Mouse (Mus musculus): Measurements from ENCODE around the gene Higd1b. TPM values are rescaled to one million over a fixed set of nuclear protein-coding genes. Genes with fewer than 3 reads are reported as not detected.

Gene Higd1b
- polyA plus RNA-seq (2014; fragmentation: Nextera tagmentation; extraction: Ambion mirVana) = 9.4 and 9.8 TPM in 2 replicates

- 76% methylated on average over 4 of the region's 4 CpGs for WGBS
- ATAC-seq (ENCODE audit: low FRiP score) = no peak
Measured at GRCm38 (mm10) chr11:102835549-102835948, at the start of gene Higd1b. Gene Higd1b (plus strand): TSS chr11:102835849.

GRCm38 (mm10) chr11:102787688-102788177, 47.9 kb upstream of the Higd1b start:
- Histone ChIP-seq H3K9ac (no peak overlapping the region), H3K4me1 (replicated peaks; ENCODE audit: control insufficient read depth, insufficient read depth, low read length) (no peaks in the 10 kb centered on the region), H3K27ac (no peak overlapping the region), H3K4me3 (replicated peaks; ENCODE audit: low read length) (no peak overlapping the region), H3K9me3 (ENCODE audit: control insufficient read depth, low read length) (no peaks in the 10 kb centered on the region), H3K27me3 (ENCODE audit: control insufficient read depth, insufficient read depth, low read length) (no peaks in the 10 kb centered on the region), H3K4me2 (replicated peaks) (no peak overlapping the region), H3K36me3 (replicated peaks; ENCODE audit: control insufficient read depth, insufficient read depth) (no peaks in the 10 kb centered on the region)
- no peak for DNase-seq (ENCODE audit: low spot score)
- ATAC-seq (ENCODE audit: low FRiP score) = no peak
- 86% methylated on average over 5 of the region's 5 CpGs for WGBS

More at GRCm38 (mm10) chr11:102835549-102835948, at the start of gene Higd1b:
- peaks cover 44% of the 10 kb centered on the region for H3K36me3 ChIP-seq (replicated peaks; ENCODE audit: control insufficient read depth, insufficient read depth)
- no peak for DNase-seq (ENCODE audit: low spot score)
- H3K9ac ChIP-seq = no peak within 1 kb of the TSS
- H3K27me3 ChIP-seq (ENCODE audit: control insufficient read depth, insufficient read depth, low read length) = no peaks in the 10 kb centered on the region
- no peak within 1 kb of the TSS for H3K4me3 ChIP-seq (replicated peaks; ENCODE audit: low read length)
- no peaks in the 10 kb centered on the region for H3K4me1 ChIP-seq (replicated peaks; ENCODE audit: control insufficient read depth, insufficient read depth, low read length)
- no peak within 1 kb of the TSS for H3K27ac ChIP-seq
- H3K4me2 ChIP-seq (replicated peaks) = no peak within 1 kb of the TSS
- H3K9me3 ChIP-seq (ENCODE audit: control insufficient read depth, low read length) = no peaks in the 10 kb centered on the region

- WGBS = 61% methylated on average over 14 of the region's 14 CpGs
- no peak for ATAC-seq (ENCODE audit: low FRiP score)
- H3K27me3 ChIP-seq (ENCODE audit: control insufficient read depth, insufficient read depth, low read length) = no peaks in the 10 kb centered on the region
Measured at GRCm38 (mm10) chr11:102791682-102792445, 43.8 kb upstream of the Higd1b start.

GRCm38 (mm10) chr11:102794157-102794556, 41.5 kb upstream of the Higd1b start:
- H3K27me3 ChIP-seq (ENCODE audit: control insufficient read depth, insufficient read depth, low read length) = no peaks in the 10 kb centered on the region
- H3K27ac ChIP-seq = no peak overlapping the region
- no peak for DNase-seq (ENCODE audit: low spot score)
- H3K9me3 ChIP-seq (ENCODE audit: control insufficient read depth, low read length) = no peaks in the 10 kb centered on the region
- H3K9ac ChIP-seq = no peak overlapping the region
- no peak overlapping the region for H3K4me3 ChIP-seq (replicated peaks; ENCODE audit: low read length)
- no peaks in the 10 kb centered on the region for H3K4me1 ChIP-seq (replicated peaks; ENCODE audit: control insufficient read depth, insufficient read depth, low read length)
- 69% methylated on average over 8 of the region's 8 CpGs for WGBS
- peaks cover 20% of the 10 kb centered on the region for H3K36me3 ChIP-seq (replicated peaks; ENCODE audit: control insufficient read depth, insufficient read depth)
- no peak for ATAC-seq (ENCODE audit: low FRiP score)
- no peak overlapping the region for H3K4me2 ChIP-seq (replicated peaks)

More at GRCm38 (mm10) chr11:102791682-102792445, 43.8 kb upstream of the Higd1b start:
- H3K36me3 ChIP-seq (replicated peaks; ENCODE audit: control insufficient read depth, insufficient read depth) = 0 out of 2 replicates have a peak, but pooled peaks cover 3% of the 10 kb centered on the region
- H3K4me1 ChIP-seq (replicated peaks; ENCODE audit: control insufficient read depth, insufficient read depth, low read length) = no peaks in the 10 kb centered on the region
- H3K4me3 ChIP-seq (replicated peaks; ENCODE audit: low read length) = no peak overlapping the region
- no peak overlapping the region for H3K4me2 ChIP-seq (replicated peaks)
- H3K9me3 ChIP-seq (ENCODE audit: control insufficient read depth, low read length) = no peaks in the 10 kb centered on the region
- DNase-seq (ENCODE audit: low spot score) = no peak
- H3K27ac ChIP-seq = no peak overlapping the region
- no peak overlapping the region for H3K9ac ChIP-seq

- Histone ChIP-seq H3K9me3 (ENCODE audit: control insufficient read depth, low read length) (no peaks in the 10 kb centered on the region), H3K27ac (no peak overlapping the region), H3K27me3 (ENCODE audit: control insufficient read depth, insufficient read depth, low read length) (no peaks in the 10 kb centered on the region), H3K36me3 (replicated peaks; ENCODE audit: control insufficient read depth, insufficient read depth) (peaks cover 48% of the 10 kb centered on the region), H3K9ac (no peak overlapping the region), H3K4me3 (replicated peaks; ENCODE audit: low read length) (no peak overlapping the region), H3K4me2 (replicated peaks) (no peak overlapping the region), H3K4me1 (replicated peaks; ENCODE audit: control insufficient read depth, insufficient read depth, low read length) (no peaks in the 10 kb centered on the region)
- no peak for DNase-seq (ENCODE audit: low spot score)
- ATAC-seq (ENCODE audit: low FRiP score) = no peak
- 88% methylated on average over 5 of the region's 5 CpGs for WGBS
Measured at GRCm38 (mm10) chr11:102803453-102803852, 32.2 kb upstream of the Higd1b start.

GRCm38 (mm10) chr11:102808246-102808645, 27.4 kb upstream of the Higd1b start:
- Histone ChIP-seq H3K27ac (no peak overlapping the region), H3K4me3 (replicated peaks; ENCODE audit: low read length) (no peak overlapping the region), H3K27me3 (ENCODE audit: control insufficient read depth, insufficient read depth, low read length) (no peaks in the 10 kb centered on the region), H3K4me2 (replicated peaks) (no peak overlapping the region), H3K9ac (no peak overlapping the region), H3K36me3 (replicated peaks; ENCODE audit: control insufficient read depth, insufficient read depth) (peaks cover 8% of the 10 kb centered on the region; the same call in 1 of the 2 replicates), H3K4me1 (replicated peaks; ENCODE audit: control insufficient read depth, insufficient read depth, low read length) (no peaks in the 10 kb centered on the region; the same call in 1 of the 2 replicates), H3K9me3 (ENCODE audit: control insufficient read depth, low read length) (no peaks in the 10 kb centered on the region)
- ATAC-seq (ENCODE audit: low FRiP score) (no peak), DNase-seq (ENCODE audit: low spot score) (no peak)
- WGBS = 74% methylated on average over 5 of the region's 5 CpGs

GRCm38 (mm10) chr11:102810721-102811485, 24.7 kb upstream of the Higd1b start:
- no peaks in the 10 kb centered on the region; the same call in 1 of the 2 replicates for H3K36me3 ChIP-seq (replicated peaks; ENCODE audit: control insufficient read depth, insufficient read depth)
- ATAC-seq (ENCODE audit: low FRiP score) = no peak
- H3K9ac ChIP-seq = no peak overlapping the region
- no peak for DNase-seq (ENCODE audit: low spot score)
- H3K9me3 ChIP-seq (ENCODE audit: control insufficient read depth, low read length) = no peaks in the 10 kb centered on the region
- no peak overlapping the region for H3K4me3 ChIP-seq (replicated peaks; ENCODE audit: low read length)
- H3K27me3 ChIP-seq (ENCODE audit: control insufficient read depth, insufficient read depth, low read length) = no peaks in the 10 kb centered on the region
- no peak overlapping the region for H3K4me2 ChIP-seq (replicated peaks)
- 59% methylated on average over 4 of the region's 4 CpGs for WGBS
- peaks cover 3% of the 10 kb centered on the region for H3K4me1 ChIP-seq (replicated peaks; ENCODE audit: control insufficient read depth, insufficient read depth, low read length)
- no peak overlapping the region for H3K27ac ChIP-seq

GRCm38 (mm10) chr11:102814881-102815280, 20.8 kb upstream of the Higd1b start:
- ATAC-seq (ENCODE audit: low FRiP score) (no peak), DNase-seq (ENCODE audit: low spot score) (no peak)
- Histone ChIP-seq H3K27me3 (ENCODE audit: control insufficient read depth, insufficient read depth, low read length) (no peaks in the 10 kb centered on the region), H3K9ac (no peak overlapping the region), H3K27ac (no peak overlapping the region), H3K4me3 (replicated peaks; ENCODE audit: low read length) (no peak overlapping the region), H3K36me3 (replicated peaks; ENCODE audit: control insufficient read depth, insufficient read depth) (no peaks in the 10 kb centered on the region; the same call in 1 of the 2 replicates), H3K4me2 (replicated peaks) (no peak overlapping the region), H3K4me1 (replicated peaks; ENCODE audit: control insufficient read depth, insufficient read depth, low read length) (peaks cover 25% of the 10 kb centered on the region), H3K9me3 (ENCODE audit: control insufficient read depth, low read length) (no peaks in the 10 kb centered on the region)

All from hindbrain, embryonic 14.5 days (tissue).